Mouse (Mus musculus) kidney, adult 2 months (tissue): ENCODE measurements at regions not wholly inside any gene's neighbourhood (a gene's known extent, or its start where the extent isn't known, plus 50 kb on each side); places are given as distances from the start of the nearest gene placed in this dataset.

Experiments
- CTCF ChIP-seq: fragments of 200-500 bp; conservative IDR thresholded peaks from 2 replicates; pipeline ENCODE4 v1.5.1; 2011; ENCODE audit warnings: low read depth, mild to moderate bottlenecking, control low read depth, low read length, moderate library complexity, mixed read lengths; ENCODE audit not compliant: insufficient read depth, insufficient read length
- POLR2A ChIP-seq: fragments of 200-500 bp; IDR thresholded peaks from one replicate; pipeline ENCODE4 v1.6.1; 2011; ENCODE audit warnings: low read depth, low read length, control low read depth

GRCm38 (mm10) chr17:10097691-10098090, 222.0 kb downstream of the Qk start:
- TF ChIP-seq CTCF, result no peak
- no peak for TF ChIP-seq POLR2A
